Comparison of ENCODE assay signal across 10 mouse cellular contexts in genomic region chr13:38235370-38235769, GRCm38 (mm10). TPM values are rescaled to one million over a fixed set of nuclear protein-coding genes. Genes with fewer than 3 reads are reported as not detected.
DNase-seq lines count a peak whose midpoint lies in the region.
"Had no signal": no experiment of that assay in that cellular context is flagged by ENCODE, and none has a peak within 500 bp of the region (broad histone marks: within the 10 kb centered on the region; RNA-seq: fewer than 3 reads in every experiment).

No protein-coding gene starts in this region.

- no peaks in the 10 kb centered on the region for H3K27me3 ChIP-seq in hindbrain, embryonic 10.5 days (ENCODE audit: insufficient read depth, poor library complexity, severe bottlenecking)
- H3K27me3 ChIP-seq: heart, embryonic 15.5 days had no signal

- WGBS in hindbrain, embryonic 10.5 days: 77% methylated on average over 3 of the region's 3 CpGs

- peaks cover 11% of the 10 kb centered on the region; the same call in 1 of the 2 replicates for H3K36me3 ChIP-seq in hindbrain, embryonic 10.5 days
- H3K36me3 ChIP-seq: heart, embryonic 15.5 days had no signal

- H3K27ac ChIP-seq in hindbrain, embryonic 10.5 days: no peak overlapping the region
- H3K27ac ChIP-seq: heart, embryonic 15.5 days had no signal

- intact Hi-C loops in left cerebral cortex, postnatal 10 days (cut with DNase I): no loop called here

- no peak overlapping the region for H3K4me3 ChIP-seq in hindbrain, embryonic 10.5 days
- H3K4me3 ChIP-seq: heart, embryonic 15.5 days had no signal

- DNase-seq in kidney, adult 8-10 months: peak; percentile 3 to 29
- DNase-seq in kidney, postnatal 14 days: no peak
- peak; percentile 42 for DNase-seq in thymus, postnatal 0 days (ENCODE audit: low spot score)
- no peak for DNase-seq in thymus, adult 18-20 months
- peak; percentile 9 for DNase-seq in c-Kit-positive CD71-negative TER-119-negative erythroid progenitor cells, embryonic 14.5 days (ENCODE audit: low read depth)
- peak; percentile 16 for DNase-seq in thymus, postnatal 4 days
- no peak for DNase-seq in left cerebral cortex, postnatal 10 days (ENCODE audit: extremely low spot score in 1 of 2, low spot score in 2 of 2)
- DNase-seq in hindbrain, embryonic 10.5 days (ENCODE audit: low spot score): no peak
- DNase-seq: cerebellum, postnatal 25 days had no signal

- peaks cover 5% of the 10 kb centered on the region; the same call in 1 of the 2 replicates for H3K9me3 ChIP-seq in hindbrain, embryonic 10.5 days
- H3K9me3 ChIP-seq: heart, embryonic 15.5 days had no signal

- H3K4me1 ChIP-seq in hindbrain, embryonic 10.5 days (replicated peaks): no peaks in the 10 kb centered on the region
- H3K4me1 ChIP-seq: heart, embryonic 15.5 days had no signal

RNA-seq across cellular contexts. Expression of gene Snrnp48, which starts 30.6 kb away (rescaled TPM):
- 43.7 and 48.2 TPM in 2 replicates for polyA plus RNA-seq in thymus, postnatal 0 days (2015; fragmentation: Nextera tagmentation; extraction: Ambion mirVana)
- 10 to 100 TPM; 15.2 to 16.4 TPM for total RNA-seq in left cerebral cortex, postnatal 10 days (2021)
- polyA plus RNA-seq in hindbrain, embryonic 10.5 days (2016; fragmentation: Nextera tagmentation; extraction: Ambion mirVana): 25.2 and 34.3 TPM in 2 replicates

Comparison
In these comparisons a context has a peak if more than half of its experiments do, and no peak if none do; other contexts are left out.
1. DNase-seq: peak in kidney, adult 8-10 months (2 of 2), thymus, postnatal 0 days (single experiment), c-Kit-positive CD71-negative TER-119-negative erythroid progenitor cells, embryonic 14.5 days (single experiment) and thymus, postnatal 4 days (single experiment); none in kidney, postnatal 14 days (single experiment), thymus, adult 18-20 months (0 of 2), left cerebral cortex, postnatal 10 days (0 of 2) and hindbrain, embryonic 10.5 days (single experiment).